Mouse (Mus musculus): ENCODE data around the gene Cpeb4.

- TF ChIP-seq CTCF (IDR thresholded peaks at IDR 0.05; ENCODE audit: borderline replicate concordance, insufficient read depth, low read depth, low read length), result no peak
- TF ChIP-seq POLR2A (IDR thresholded peaks at IDR 0.05; ENCODE audit: borderline replicate concordance, insufficient read depth, low read length), result no peak
Measured at GRCm38 (mm10) chr11:31960071-31960470, 88.1 kb downstream of the Cpeb4 start.
